Mouse (Mus musculus) stomach, postnatal 0 days (tissue): ENCODE measurements at regions not wholly inside any gene's neighbourhood (a gene's known extent, or its start where the extent isn't known, plus 50 kb on each side); places are given as distances from the start of the nearest gene placed in this dataset.

Experiments
- ATAC-seq: fragments of 200-750 bp; cut with Nextera tagmentation; 2 replicates; pipeline ENCODE4 v1.8.0; 2017; ENCODE audit not compliant: low FRiP score, low TSS enrichment
- DNase-seq: peaks from one replicate; pipeline ENCODE4 v3.0.0-alpha.2; 2016; ENCODE audit warnings: low spot score
- H3K27ac ChIP-seq: fragments of 300-500 bp; sonication (generic); replicated peaks from 2 replicates; pipeline ENCODE4 v1.5.1; 2014; ENCODE audit warnings: mild to moderate bottlenecking, control low read depth
- H3K27me3 ChIP-seq: fragments of 300-500 bp; sonication (generic); 2 replicates; pipeline ENCODE4 v1.6.1; 2014; ENCODE audit warnings: low read length; ENCODE audit not compliant: control insufficient read depth, insufficient read depth
- H3K36me3 ChIP-seq: fragments of 300-500 bp; sonication (generic); 2 replicates; pipeline ENCODE4 v1.6.1; 2014; ENCODE audit warnings: low read length, mixed read lengths; ENCODE audit not compliant: control insufficient read depth, insufficient read depth
- H3K4me1 ChIP-seq: fragments of 300-500 bp; sonication (generic); replicated peaks from 2 replicates; pipeline ENCODE4 v1.6.1; 2014; ENCODE audit warnings: antibody characterized with exemption; ENCODE audit not compliant: control insufficient read depth, insufficient read depth
- H3K4me2 ChIP-seq: fragments of 300-500 bp; sonication (generic); replicated peaks from 2 replicates; pipeline ENCODE4 v1.6.1; 2014; ENCODE audit warnings: low read depth, mild to moderate bottlenecking, control low read depth, moderate library complexity
- H3K4me3 ChIP-seq: fragments of 300-500 bp; sonication (generic); 2 replicates; pipeline ENCODE4 v1.5.1; 2014; ENCODE audit warnings: low read depth, low read length, control low read depth
- H3K9ac ChIP-seq: fragments of 300-500 bp; sonication (generic); 2 replicates; pipeline ENCODE4 v1.6.1; 2014; ENCODE audit warnings: mild to moderate bottlenecking, low read length, control low read depth, mixed read lengths
- H3K9me3 ChIP-seq: fragments of 300-500 bp; sonication (generic); 2 replicates; pipeline ENCODE4 v1.6.1; 2016; ENCODE audit warnings: low read length; ENCODE audit not compliant: control insufficient read depth
- CTCF ChIP-seq: IDR thresholded peaks from 2 replicates; pipeline ENCODE4 v1.5.1; 2016; ENCODE audit warnings: antibody characterized with exemption, low read depth, mild to moderate bottlenecking, moderate library complexity
- EP300 ChIP-seq: optimal IDR thresholded peaks from 2 replicates; pipeline ENCODE3; 2016; ENCODE audit warnings: antibody characterized with exemption
- WGBS: fragments of 180-500 bp; shearing (Covaris S2); extraction: QIAGEN DNeasy Blood & Tissue Kit; methylation state at CpG from one replicate; pipeline ENCODE4 v1.1.7; 2014; 5-methylcytosine and 5-hydroxymethylcytosine counted together

- H3K36me3 ChIP-seq = no peaks in the 10 kb centered on the region
- H3K27me3 ChIP-seq = no peaks in the 10 kb centered on the region
- WGBS = 85% methylated on average over 2 of the region's 2 CpGs
- no peak for ATAC-seq
- no peak for TF ChIP-seq CTCF
- TF ChIP-seq EP300 = no peak
- DNase-seq = no peak
- H3K4me3 ChIP-seq = no peak overlapping the region
- H3K4me2 ChIP-seq = no peak overlapping the region
- H3K9ac ChIP-seq = no peak overlapping the region
- no peaks in the 10 kb centered on the region for H3K9me3 ChIP-seq
- no peaks in the 10 kb centered on the region; the same call in 1 of the 2 replicates for H3K4me1 ChIP-seq
- no peak overlapping the region for H3K27ac ChIP-seq
Observed at GRCm38 (mm10) chr15:62460724-62461123, 1384.3 kb downstream of the Gsdmc2 start.

- TF ChIP-seq CTCF (no peak), EP300 (no peak)
Observed at GRCm38 (mm10) chr15:62460026-62460607, 1384.9 kb downstream of the Gsdmc2 start.

DNA sequence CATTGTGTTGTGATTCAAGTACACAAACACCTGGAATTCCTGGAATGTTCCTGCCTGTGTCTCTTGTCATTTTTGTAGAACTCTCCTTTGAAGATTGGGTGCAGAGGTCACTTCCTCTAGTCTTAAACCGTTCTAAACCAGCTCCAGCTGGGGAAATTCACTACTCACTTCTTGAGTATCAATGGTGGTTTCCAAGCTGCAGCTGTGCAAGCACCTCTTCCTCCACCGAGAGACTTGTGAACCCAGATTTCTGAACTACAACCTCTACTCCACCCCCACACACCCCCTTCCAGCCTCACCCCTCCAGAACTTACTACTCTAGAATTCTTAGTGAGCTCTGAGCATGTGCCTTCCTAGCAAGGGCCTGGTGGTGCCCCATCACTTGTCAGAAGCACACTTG lies 1387.0 kb downstream of the Gsdmc2 start:
- no peak for DNase-seq
- TF ChIP-seq EP300 (no peak), CTCF (no peak)
- WGBS = 25% methylated on average over 2 of the region's 2 CpGs

More at GRCm38 (mm10) chr15:62460026-62460607, 1384.9 kb downstream of the Gsdmc2 start:
- ATAC-seq = no peak
- Histone ChIP-seq H3K9me3 (no peaks in the 10 kb centered on the region), H3K4me3 (no peak overlapping the region), H3K4me2 (no peak overlapping the region), H3K36me3 (no peaks in the 10 kb centered on the region), H3K27ac (no peak overlapping the region), H3K27me3 (no peaks in the 10 kb centered on the region), H3K4me1 (no peaks in the 10 kb centered on the region; the same call in 1 of the 2 replicates), H3K9ac (no peak overlapping the region)
- peak; percentile 17 for DNase-seq
- WGBS = 72% methylated on average over 6 of the region's 6 CpGs

DNA sequence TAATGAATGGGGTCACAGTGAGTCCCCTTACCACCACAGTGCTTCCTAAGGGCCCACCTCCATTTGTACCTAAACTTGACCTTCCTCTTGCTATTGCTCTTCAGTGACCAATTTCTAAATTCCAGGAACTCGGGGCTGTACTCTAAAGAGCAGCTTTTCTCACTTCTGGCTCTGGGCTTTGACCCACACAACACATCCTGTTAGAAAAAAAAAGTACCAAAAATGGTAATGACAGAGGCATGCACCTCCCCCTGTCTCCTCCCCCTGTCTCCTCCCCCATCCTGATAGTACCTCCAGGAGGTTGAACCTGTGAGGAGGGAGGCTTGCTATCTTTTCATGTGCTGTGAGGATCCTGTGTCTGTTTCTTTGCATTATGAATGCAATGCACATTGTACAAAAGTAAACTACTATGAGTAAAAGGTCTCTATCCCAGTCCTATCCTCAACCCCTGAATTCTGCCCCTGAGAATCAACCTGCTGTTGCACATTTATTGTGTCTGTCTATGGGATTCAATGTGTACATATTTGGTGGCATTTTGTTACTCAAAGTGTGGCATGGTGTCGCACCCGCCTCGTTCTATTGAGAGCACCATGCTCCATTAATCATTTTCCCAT lies 1387.8 kb downstream of the Gsdmc2 start:
- 58% methylated on average over 4 of the region's 4 CpGs for WGBS
- H3K36me3 ChIP-seq = no peaks in the 10 kb centered on the region
- ATAC-seq (no peak), DNase-seq (no peak)
- no peak overlapping the region; the same call in 1 of the 2 replicates for H3K27ac ChIP-seq
- no peak overlapping the region for H3K4me3 ChIP-seq
- no peaks in the 10 kb centered on the region for H3K27me3 ChIP-seq
- H3K9me3 ChIP-seq = no peaks in the 10 kb centered on the region
- H3K9ac ChIP-seq = no peak overlapping the region
- no peak for TF ChIP-seq EP300
- no peaks in the 10 kb centered on the region; the same call in 1 of the 2 replicates for H3K4me1 ChIP-seq
- H3K4me2 ChIP-seq = no peak overlapping the region

More for the DNA sequence above, 1387.0 kb downstream of the Gsdmc2 start:
- H3K27me3 ChIP-seq = no peaks in the 10 kb centered on the region
- ATAC-seq = no peak
- H3K36me3 ChIP-seq = no peaks in the 10 kb centered on the region
- H3K27ac ChIP-seq = no peak overlapping the region
- no peak overlapping the region for H3K9ac ChIP-seq
- no peaks in the 10 kb centered on the region for H3K9me3 ChIP-seq
- H3K4me1 ChIP-seq = no peaks in the 10 kb centered on the region; the same call in 1 of the 2 replicates
- H3K4me3 ChIP-seq = no peak overlapping the region
- H3K4me2 ChIP-seq = no peak overlapping the region

- H3K9me3 ChIP-seq = no peaks in the 10 kb centered on the region
- no peak overlapping the region for H3K27ac ChIP-seq
- DNase-seq (no peak), ATAC-seq (no peak)
- H3K4me1 ChIP-seq = no peaks in the 10 kb centered on the region; the same call in 1 of the 2 replicates
- no peak for TF ChIP-seq CTCF
- H3K36me3 ChIP-seq = no peaks in the 10 kb centered on the region
- 19% methylated on average over 1 of the region's 1 CpGs for WGBS
- H3K4me2 ChIP-seq = no peak overlapping the region
- H3K9ac ChIP-seq = no peak overlapping the region
- H3K4me3 ChIP-seq = no peak overlapping the region
- H3K27me3 ChIP-seq = no peaks in the 10 kb centered on the region
Observed at GRCm38 (mm10) chr15:62456020-62456419, 1389.0 kb downstream of the Gsdmc2 start.

GRCm38 (mm10) chr15:62448116-62448515 lies 1396.9 kb downstream of the Gsdmc2 start:
- Histone ChIP-seq H3K4me3 (no peak overlapping the region), H3K4me1 (no peaks in the 10 kb centered on the region), H3K27me3 (no peaks in the 10 kb centered on the region), H3K36me3 (no peaks in the 10 kb centered on the region), H3K27ac (no peak overlapping the region), H3K4me2 (no peak overlapping the region), H3K9ac (no peak overlapping the region), H3K9me3 (no peaks in the 10 kb centered on the region)
- TF ChIP-seq CTCF = no peak
- TF ChIP-seq EP300 = no peak
- WGBS = 78% methylated on average over 3 of the region's 3 CpGs
- DNase-seq (no peak), ATAC-seq (no peak)
